Mouse (Mus musculus) thymus, postnatal 4 days (tissue): Measurements from ENCODE around the gene Sumo2.
"Not testable (repeated sequence)": the region's sequence is repeated elsewhere in the genome, so short reads cannot be mapped to it uniquely, and the experiment has no call there.

ENCODE experiments used
- DNase-seq: peaks from one replicate; pipeline ENCODE4 v3.0.0; 2021

Gene Sumo2

DNA sequence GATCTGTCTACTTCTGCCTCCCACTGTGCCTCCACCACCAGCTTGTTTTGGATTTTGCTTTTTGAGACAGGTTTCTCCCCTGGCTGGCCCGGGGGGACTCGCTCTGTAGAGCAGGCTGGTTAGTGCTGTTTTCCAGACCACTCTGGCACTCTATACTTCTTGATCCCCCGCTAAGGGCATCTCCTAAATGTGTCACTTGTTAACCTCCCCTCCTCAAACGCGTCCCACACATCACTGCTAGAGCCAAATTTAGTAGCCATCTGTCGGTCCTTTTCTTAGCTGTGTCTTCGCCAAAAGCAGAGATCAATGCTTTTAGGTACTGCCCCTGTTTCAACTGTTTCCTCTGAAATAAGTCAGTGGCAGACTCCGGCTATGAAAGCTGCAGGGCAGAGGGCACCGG is 17.4 kb downstream of the Sumo2 start:
- no peak for DNase-seq

DNA sequence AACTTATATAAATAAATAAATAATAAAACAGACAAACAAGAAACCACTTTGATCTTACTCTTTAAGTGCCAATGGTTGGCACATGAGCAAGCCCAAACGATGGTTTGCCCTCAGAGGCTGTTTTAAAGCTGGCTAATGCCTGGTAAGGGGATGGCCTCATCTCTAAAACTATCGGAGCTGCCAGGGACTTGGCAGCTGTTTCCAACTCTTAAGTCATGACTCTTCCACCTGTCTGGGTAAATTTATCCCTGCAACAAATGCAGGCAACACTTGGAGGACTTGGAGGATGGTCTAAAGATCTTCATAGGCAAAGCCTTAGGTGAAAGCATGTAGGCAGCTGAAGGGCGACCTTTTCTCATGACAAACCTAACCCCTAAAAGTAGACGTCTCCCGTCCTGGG is 19.1 kb downstream of the Sumo2 start:
- no peak for DNase-seq

DNA sequence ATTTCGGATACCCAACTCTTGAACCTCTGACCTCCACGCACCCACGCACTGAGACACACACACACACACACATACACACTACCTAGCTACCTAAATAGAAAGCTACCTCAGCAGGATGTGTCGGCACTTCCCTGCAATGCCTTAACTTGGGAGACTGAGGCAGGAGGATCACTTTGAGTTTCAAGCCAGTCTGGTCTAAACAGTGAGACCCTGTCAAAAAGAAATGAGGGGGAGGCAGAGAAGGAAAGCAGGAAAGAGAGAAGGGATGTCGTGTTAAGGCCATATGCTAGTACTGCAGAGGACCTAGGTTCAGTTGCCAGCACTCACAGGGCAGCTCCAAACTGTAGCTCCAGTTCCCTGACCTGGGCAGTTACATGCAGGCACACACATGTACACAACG is 21.1 kb downstream of the Sumo2 start:
- DNase-seq = no peak

DNA sequence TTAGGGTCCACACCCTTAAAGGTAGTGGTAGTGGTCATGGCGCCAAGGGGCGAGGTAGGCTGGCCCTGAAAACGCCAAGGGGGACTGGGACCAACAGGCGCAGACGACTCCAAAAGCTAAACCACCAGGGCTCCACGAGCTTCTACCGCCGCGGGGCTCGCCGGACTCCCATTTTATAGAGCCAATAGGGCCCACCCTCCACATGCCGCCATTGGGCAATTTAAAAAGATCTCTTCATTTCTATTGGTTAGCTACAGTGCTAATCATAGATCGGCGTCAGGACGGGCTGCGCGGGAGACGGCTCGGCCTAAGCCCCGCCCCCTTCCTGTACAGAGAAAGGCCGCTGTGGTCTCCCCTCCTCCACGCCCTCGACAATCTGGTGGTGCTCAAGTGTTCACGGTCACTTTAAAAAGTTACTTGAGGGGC is 21.8 kb downstream of the Sumo2 start, which contains the start of gene Jpt1:
Gene Jpt1, minus strand, starts transcription at position 150 of the 426 bp plus-strand sequence.
- peak; percentile 97 for DNase-seq

DNA sequence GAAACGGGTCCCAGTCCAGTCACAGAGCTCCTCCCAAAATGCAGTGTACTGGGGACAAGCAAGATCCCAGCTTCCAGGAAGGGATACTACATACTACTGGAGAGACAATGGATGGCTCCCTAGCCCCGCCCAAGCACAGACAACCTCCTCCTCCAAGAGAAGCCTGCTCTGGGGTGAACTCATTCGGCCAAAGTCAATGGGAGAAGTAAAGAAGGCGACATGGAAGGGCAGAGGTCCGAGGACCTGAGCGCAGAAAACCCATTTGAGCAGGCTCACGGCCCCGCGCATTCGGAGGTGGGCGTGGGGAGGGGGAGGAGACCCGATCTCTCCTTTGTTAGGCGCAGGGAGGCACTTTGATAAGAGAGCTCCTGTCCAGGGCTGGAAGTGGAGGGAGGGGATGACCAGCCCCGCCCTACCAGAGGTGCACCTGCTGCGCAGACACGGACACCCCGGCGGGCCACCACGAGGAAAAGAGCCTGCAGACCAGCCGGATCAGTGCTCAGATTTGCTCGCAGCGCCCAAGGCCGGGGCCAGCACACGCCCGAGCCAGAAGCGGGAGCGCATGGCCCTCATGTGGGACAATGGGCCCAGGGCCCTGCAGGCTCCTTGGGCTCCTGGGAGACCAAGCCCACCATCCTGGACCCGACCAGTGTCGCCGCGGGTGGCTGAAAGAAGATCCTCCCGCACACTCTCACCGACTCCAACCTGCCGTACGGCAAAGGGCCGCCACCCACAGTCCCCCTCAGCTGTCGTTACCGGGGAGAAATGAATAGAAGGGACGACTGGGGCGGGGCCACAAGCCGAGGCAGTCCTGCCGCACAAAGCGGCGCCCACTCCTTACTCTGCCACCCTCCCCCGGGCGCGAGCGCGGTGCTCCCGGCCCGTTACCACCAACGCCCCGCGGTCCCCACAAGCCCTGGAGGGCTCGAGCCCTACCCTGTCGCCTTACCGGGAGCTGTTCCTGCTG is 22.5 kb downstream of the Sumo2 start:
- peak; percentile 70 for DNase-seq

DNA sequence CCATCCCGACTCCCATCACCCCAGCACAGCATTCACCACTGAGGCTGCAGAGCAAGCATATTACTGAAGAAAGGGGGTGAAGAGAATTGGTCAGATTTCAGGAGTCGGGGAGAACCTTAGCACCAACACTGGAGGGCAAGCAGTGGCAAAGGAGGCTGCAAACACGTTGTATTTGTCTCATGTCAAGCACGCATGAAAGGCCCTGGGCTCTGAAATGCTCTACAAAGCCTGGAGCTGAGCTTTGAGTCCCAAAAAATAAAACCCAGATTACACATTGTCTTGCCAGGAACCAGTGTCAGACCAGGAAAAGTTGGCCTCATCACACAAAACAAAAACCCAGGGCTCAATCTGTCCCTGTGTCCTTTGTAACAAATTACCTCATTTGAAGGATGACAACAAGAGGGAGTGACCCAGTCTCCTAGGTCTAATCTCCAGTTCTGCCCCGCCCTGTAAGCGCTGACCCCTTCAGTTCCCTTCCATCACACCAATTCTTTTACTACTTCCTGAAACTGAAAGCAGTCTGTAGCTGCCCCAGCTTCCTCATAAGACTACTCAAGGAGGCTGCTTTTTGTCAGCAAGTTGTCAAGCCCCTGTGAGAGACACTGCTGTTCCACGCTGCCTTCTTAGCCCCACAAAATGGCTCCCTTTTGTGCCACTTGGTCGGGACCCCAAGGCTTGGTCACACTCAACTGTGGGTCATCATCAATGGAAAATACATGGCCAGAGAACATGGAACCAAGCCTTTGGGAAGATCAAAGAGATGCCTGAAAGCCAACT is 23.5 kb downstream of the Sumo2 start:
- peak; percentile 52 for DNase-seq

DNA sequence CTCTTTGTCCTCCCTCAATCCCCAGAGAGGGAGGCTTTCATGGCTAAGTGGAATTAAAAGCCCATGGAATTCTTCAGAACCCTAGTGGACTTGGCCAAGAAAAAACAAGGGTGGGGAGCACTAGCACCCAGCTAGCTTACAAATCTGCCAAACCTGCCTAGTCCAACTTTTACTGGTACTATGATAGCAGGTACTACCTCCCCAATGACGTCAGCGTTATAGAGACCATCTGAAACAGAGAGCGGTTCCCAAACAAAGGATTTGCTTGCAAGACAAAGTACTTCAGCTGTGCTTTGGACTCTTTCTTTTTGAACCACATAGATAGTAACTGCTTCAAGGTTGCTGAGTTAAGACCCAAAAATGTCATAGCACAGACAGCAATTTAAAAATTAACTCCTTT is 24.1 kb downstream of the Sumo2 start:
- DNase-seq = no peak

DNA sequence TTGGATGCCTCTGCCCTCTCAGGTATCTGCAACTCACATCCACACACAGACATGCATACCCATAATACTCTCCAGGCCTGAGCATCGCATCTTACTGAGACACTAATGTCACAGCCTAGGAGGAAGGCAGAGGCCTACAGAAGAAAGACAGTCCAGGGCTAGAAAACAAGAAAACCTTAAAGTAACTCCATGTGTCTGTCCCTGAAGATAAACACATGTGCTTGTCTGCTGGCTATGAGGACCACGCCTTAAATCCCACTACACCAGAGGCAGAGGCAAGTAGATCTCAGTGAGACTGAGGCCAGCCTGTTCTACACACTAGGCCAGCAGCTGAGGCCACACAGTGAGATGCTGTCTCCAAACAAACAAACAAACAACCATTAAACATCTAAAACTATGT is 25.0 kb downstream of the Sumo2 start:
- no peak for DNase-seq

DNA sequence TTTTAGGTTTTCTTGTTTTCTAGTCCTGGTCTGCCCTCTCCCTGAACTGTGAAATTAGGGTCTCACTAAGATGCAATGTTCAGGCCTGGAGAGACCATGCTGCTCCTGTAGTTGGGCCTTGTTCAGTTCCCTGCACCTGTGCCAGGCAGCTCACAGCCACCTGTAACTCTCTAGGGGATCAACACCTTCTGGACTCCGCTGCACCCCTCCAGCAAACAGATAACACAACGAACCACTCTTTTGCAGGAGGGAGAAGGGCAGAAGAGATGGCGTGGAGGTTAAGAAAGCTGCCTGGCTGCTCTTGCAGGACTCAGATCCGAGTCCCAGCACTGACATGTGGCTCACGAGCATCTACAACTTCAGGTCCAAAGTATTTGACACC is 25.6 kb downstream of the Sumo2 start:
- DNase-seq = peak; percentile 18

DNA sequence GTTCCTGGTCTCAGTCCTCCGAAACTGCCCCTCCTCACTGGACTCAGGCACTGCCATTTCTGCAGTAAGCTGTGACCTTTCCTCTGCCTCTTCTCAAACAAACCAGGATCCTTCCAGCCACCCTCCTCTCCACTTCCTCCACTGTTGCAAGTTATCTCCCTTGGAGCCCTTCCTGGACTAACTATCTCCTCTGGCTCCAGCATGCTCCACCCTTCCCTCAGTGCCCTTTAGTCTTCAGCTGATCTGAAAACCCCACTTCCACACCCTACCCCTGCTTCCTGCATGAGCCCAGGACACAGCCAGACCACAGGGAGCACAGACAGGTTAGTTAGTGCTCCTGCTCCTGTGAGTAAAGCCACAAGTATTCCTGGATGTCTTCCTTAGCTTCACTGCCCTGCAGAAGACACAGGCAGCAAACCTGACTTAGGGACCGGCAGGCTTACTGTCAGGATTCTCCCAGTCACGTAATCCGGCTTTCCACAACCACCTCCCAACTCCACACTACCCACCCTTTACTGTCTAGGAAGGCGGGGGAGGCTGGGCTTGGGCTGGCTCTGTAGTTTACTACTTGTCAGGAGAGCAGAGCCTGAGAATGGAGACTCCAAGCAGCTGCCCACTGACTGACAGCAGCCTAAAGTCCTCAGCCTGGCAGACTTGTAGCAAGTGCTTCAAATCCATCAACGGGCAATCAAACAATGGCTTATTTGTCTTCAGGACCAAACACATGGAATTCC is 26.1 kb downstream of the Sumo2 start:
- DNase-seq = peak; percentile 29

DNA sequence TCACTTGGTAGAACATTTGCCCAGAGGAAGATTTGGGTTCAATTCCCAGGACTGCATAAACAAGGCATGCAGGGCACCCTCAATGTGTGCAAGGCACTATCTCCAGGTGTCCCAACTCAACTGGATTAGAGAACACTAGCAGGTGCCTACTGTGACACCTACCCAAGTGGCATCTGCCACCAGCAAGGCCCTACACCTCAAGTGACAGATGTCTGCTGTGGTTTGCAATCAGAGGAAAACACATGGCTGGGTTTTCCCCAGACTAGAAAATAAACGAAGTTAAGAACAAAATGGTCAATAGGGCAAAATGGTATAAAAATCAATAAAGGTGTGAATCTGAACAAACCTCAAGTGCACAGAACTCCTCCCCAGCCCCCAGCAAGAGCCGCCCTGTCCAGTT is 28.0 kb downstream of the Sumo2 start:
- peak; percentile 50 for DNase-seq

DNA sequence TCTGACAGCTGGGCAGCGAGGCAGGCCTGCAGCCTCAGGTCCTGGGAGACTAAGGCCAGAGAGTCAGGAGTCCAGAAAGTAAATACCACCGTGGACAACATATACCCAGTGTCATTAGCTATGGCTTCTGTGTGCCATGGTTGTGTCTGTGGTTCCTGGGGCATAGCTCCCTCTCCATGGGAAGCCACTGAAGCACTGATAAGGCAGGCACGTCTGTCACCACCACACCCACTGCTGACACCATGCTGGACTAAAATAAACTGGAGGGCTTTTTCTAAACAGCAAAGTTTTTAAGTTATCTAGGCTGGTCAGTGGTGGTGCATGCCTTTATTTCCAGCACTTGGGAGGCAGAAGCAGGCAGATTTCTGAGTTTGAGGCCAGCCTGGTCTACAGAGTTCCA is 29.5 kb downstream of the Sumo2 start:
- no peak for DNase-seq

DNA sequence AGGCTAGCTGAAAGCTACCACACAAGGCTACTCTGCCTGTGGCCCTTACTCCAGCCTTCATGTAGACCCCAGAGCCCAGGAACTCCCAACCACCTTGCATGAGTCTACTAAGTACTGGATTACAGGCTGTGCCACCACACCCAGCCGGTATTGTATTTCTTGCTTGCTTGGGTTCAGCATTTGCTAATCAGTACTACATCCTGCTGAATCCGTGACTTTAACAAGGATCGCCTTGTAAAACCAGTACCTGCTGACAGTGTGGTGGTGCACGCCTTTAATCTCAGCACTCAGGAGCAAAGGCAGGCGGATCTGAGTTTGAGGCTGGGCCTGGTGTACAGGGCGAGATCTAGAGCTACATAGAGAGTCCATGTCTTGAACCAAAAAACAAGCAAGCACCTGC is 33.4 kb downstream of the Sumo2 start:
- no peak for DNase-seq

DNA sequence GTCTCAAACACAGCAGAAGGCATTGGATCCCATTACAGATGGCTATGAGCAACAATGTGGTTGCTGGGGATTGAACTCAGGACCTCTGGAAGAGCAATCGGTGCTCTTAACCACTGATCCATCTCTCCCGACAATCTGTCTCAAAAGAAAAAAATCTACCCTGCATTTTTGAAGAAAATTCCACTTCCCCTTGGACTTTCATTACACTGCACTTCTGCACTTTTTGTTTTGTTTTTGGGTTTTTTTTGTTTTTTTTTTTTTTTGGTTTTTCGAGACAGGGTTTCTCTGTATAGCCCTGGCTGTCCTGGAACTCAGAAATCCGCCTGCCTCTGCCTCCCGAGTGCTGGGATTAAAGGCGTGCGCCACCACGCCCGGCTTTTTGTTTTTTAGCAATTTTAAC is 39.5 kb downstream of the Sumo2 start:
- not testable (repeated sequence) for DNase-seq

DNA sequence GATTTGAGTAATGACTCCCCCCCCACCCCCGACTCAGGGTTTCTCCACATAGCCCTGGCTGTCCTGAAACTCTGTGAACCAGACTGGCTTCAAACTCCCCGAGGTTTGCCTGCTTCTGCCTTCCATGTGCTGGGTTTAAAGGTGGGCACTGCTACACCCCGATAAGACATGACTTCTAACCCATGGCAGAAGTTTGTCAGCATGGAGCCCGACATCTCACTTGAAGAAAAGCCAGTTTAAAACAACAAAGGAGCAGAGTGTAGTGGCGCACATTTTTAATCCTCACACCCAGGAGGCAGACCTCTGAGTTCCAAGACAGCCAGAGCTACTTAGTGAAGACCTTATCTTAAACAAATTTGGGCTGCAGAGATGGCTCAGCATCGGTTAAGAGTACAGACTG is 43.7 kb downstream of the Sumo2 start:
- DNase-seq = peak; percentile 21

DNA sequence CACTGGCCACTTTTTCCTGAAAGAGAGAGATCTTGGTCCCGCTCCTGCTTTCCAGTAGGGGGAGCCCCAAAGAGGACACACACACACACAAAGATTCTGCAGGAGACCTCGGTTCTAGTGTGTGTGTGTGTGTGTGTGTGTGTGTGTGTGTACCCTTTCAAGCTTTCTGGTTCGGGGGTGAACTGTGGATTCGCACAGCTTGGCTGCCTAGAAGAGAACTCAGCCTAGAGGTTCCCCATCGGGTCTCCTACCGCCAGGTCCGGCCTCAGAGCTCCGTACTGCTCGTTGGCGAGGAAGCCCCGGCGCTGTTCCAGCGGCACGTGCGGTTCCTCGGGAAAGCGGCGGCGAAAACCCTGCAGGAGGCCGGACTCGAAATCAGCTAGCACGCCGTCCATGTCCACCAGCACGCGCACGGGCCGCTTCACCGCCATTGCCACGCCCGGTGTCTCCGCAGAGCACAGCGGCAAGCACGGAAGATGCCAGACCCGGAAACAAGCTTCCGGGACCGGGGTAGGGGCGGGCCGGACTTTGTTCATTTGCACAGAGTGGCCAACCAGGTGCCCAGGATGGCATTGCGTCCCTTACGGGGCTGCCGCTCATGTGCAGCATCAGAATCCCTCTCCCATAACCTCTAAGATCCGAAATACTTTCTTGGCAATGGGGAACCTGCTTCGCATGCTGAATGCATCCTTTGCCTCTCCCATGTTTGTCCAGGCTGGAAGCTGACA is 44.6 kb downstream of the Sumo2 start, which contains the start of gene Nt5c:
Gene Nt5c, minus strand, starts transcription at position 507 of the 728 bp plus-strand sequence.
- DNase-seq = peak; percentile 86

DNA sequence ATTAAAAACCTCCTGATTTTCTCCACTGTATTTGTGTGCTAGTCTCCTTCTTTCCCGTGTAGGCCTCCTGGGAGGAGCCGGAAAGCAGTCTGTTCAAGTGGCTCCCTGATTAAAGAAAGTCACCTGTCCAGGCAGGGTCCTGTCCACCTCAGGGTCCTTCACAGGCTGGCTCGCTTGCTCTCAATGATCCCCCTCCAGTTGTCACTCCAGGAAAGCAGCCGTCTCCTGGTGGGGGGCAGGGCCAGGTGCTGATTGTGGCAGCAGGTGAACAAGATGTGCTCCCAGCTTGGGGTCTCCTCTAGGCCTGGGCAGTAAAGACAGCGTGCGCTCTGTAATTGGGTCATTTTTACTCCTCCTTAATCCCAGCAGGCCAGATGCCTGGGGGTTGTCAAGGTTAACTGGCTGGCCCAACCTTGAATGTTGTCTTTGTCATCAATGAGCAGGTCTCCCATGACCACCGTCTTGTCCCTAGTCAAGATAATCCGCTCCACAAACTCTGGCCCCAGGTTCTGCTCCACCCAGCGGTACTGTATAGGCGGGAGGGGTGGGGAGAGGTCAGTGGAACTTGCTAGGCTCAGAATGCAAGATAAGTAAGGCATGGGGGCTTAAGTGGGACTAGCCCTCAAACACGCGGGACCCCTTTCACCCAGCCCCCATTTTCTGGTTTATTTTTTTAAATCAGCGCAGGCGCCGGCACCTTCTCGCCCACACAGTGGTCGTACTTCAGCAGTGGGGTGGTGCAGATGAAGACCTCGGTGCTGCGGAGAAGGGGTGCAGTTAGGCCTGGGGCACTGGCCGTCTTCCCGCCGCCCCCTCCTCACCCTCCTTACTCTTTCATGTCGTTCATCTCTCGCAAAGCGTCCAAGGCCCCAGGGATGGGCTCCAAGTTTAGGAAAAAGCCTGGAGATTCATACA is 45.4 kb downstream of the Sumo2 start:
- DNase-seq = no peak

DNA sequence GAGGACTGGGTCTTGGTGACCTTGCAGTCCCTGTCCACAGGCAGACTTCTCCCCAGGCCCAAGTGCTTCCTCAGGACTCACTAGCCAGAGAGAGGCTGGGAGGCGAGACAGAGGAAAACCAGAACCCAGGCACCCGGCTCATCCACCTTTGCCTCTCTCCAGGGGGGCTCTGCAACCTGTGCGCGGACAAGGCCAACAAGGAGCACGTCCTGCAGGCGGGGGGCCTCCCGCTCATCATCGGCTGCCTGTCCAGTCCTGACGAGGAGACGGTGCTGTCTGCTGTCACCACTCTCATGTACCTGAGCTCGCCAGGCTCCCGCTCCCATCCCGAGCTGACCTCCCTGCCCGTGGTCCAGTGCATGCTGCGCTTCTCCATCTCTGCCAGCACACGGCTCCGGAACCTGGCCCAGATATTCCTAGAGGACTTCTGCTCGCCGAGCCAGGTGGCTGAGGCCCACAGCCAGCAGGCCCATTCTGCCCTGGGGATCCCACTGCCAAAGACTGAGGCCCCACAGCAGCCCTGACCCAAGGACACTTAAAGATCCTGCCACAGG is 47.4 kb downstream of the Sumo2 start:
- no peak for DNase-seq

DNA sequence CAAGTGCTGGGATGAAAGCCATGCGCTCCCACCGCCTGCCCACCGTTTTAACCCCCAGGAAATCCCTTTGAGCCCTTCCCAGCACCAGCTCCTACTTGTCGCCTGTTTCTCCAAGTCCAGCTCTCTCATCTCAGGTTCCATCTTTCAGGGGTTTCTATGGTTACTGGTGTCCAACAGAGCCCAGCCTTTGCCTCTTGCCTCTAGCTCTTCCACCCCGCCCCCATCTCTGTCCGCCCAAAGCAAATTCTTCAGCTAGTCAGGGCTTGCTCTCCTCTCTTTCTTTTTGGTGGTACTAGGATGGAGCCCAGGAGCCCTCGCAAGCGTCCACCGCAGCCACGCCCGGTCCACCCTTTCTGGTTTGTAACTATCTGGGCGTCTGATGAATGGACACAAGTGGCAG is 50.9 kb downstream of the Sumo2 start:
- no peak for DNase-seq

DNA sequence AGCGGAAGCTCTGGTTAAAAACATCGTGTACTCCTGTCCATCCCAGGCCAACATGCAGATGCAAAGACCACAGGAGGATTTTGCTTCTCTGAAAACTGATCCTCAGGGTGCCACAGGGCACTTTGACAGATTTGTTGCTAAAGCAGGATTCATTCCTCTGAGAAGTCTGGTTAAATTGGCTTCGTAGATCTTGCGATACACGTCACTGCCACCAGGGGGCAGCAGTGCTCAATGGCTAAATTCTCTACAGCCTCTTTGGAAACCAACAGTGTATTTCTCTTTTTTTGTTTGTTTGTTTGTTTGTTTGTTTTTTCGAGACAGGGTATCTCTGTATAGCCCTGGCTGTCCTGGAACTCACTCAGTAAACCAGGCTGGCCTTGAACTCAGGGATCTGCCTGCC is 52.4 kb downstream of the Sumo2 start:
- DNase-seq = peak; percentile 89

DNA sequence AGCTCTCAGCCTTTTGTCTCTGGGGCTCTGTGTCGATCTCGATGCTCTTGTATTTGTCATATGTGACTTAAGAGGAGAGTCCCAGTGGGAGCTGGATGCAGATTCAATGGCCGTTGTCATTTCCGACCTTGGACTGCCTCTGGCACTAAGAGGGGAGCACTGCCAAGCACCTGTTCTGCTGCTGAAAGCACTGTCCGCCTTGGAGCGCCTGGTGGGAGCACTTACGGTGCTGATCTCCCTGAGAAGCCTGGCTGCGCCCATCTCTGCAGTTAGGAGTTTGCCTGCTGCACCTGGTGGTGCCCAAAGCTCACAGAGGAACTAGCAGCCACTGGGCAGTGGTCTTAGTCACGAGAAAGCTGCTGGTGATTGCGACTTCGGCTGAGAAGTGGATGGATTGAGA is 52.8 kb downstream of the Sumo2 start:
- DNase-seq = no peak
